Mouse (Mus musculus): ENCODE measurements around the gene Egfem1. TPM values are rescaled to one million over a fixed set of nuclear protein-coding genes. Genes with fewer than 3 reads are reported as not detected.

Gene Egfem1
- total RNA-seq, 2 experiments from 2014 or later: 36.6 to 45.4 TPM

GRCm38 (mm10) chr3:29135176-29136064, 53.6 kb downstream of the Egfem1 start:
- no peak for DNase-seq

DNA sequence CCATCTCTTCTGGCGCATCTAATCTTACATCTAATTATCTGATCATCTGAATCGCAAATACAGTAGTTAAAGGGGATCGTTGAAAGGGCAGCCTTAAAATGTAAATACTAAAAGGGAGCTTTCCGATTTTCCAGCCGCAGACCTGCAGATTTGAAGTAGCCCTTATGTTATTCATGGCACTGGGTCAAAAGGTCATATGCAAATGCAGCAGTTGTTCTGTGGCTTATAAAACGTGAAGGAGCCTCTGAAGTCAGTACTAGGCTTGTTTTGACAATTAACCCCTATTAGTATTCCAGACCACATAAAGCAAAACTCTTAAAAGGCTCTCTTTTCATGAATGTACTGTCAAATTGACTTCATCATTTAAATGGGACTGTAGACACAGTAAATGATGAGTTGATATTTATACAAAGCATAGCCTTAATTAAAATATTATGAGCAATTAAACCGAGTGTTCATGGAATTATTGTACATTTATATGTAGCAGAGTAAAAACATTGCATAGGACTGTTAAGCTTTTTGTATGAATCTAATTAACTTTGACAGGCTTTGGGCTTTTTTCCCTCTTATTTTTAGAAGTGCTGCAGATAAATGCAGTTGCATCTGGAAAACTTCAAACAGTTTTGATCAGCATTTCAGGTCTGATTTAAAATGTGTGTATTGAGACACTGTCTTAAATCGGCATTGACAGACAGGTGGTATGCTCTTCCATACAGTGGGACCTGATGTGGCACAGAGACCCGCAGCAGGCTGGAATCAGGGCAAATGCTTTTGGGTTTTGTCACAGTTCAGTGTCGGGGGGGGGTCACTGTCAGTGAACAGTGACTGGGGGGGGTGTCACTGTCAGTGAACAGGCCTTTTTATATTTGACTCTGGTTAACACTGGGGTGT, 54.5 kb downstream of the Egfem1 start:
- DNase-seq: no peak

DNA sequence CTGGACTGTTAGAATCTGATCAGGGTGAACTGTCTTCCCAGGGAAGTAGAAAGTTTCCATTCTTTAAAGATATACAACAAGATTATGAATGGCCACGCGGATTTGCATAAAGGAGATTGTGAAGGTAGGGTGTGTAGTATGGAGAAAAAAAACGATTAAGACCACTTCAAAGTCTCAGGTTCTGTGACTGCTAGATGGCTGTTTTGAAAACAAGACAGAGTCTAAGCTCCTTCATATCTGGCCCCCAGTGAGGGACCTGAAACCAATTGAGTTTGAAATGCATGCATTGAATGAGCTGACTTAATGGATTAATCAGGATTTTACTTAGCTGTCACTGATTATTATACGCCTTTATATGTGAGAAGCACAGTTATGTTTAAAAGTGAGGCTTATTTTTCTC, 86.6 kb downstream of the Egfem1 start:
- no peak for DNase-seq

DNA sequence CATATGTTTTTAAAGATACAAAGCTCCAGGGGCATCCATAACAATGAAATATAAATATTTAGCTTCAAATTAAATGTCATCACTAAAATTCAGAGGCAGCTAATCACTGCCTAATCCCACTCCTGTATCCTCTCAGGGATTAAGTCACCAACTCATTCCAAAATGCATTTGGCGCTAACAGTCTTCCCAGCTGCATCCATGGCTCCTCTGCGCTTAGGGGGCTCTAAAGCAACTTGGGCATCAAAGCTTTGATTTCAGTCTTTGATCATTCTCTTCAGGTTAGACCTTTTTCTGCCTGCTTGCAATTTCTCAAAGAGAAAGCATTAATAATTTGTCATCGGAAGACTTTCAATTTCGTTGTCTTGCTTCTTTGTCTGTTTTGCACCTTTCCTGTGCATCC, 87.2 kb downstream of the Egfem1 start:
- no peak for DNase-seq

DNA sequence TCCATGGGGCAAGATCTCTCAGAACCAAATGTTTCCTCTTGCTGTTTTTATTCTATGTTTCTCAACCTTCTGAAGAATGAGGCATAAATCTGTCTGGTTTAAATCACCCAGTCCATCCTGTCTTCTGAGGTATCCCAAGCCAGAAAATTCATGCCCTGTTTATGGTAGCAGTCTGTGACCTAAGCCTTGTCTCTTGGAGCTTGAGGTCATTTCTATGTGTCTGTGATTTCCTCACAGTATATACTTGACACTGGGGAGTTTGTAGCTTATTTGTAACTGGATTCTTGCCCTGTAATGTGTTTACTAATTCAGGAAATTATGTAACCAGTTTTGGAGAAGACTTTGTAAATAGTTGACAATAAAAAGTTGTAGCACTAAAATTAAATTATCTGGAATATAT, 95.2 kb downstream of the Egfem1 start:
- no peak for DNase-seq

GRCm38 (mm10) chr3:29182988-29183387, 101.2 kb downstream of the Egfem1 start:
- no peak for DNase-seq

DNA sequence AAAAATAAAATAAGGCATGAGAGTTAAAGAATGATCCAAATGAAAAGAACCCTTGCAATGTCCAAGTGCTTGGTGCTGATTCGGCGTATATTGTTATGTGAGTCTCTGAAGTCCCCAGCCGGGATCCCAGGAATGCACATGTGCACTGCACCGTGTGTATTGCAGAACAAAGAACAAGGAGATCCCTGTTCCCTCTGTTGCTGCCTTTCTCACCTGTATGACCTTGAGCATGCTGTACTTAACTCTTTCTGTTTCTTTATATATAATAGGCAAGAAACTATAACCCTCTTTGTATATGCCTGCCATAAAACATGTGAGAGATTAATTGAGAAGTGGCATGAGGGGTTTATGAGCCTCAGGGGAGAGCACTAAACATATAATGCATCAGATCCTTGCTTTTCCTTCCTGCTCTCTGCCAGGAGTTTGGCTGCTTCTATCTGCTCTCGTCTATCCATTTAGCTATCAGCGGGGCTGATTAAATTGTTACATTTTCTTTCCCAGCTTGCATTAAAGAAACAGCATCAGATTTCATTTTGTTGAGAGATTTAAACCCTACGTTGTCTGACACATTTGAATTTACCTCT, 101.9 kb downstream of the Egfem1 start:
- no peak for DNase-seq

DNA sequence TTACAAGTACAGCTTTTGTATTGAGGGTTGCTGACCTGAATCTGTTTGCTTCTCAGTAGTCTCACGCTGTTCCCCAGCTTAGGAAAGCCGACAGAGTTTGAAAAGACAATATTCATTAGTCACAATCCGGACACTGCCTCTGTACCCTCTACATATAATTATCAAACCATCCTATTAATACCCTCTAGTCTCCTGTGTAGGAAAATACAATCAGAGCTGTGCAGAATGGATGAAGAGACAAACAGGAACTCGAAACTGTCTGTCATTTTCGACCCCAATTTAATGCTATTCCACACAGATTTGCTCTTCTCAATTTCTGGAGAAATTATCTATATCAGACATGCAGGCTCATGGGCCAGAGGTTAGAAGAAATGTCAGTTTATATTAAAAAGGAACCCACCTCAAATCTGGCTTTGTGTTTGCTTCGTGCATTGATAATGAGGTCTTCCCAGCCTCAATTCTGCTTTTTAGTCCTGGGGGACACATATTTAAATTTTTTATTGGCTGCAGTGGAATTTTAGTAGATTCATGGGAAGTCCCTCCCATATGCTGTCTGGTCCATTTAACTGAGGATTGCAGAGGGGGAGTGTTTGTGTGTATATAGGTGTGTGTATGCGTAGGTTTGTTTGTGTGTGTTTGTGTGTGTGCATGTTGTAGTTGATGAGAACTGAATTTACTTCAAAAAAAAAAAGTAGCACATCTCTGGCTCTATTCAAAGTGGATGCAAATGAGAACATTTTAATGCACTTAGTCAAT, 102.8 kb downstream of the Egfem1 start:
- no peak for DNase-seq

- no peak for DNase-seq
Measured at GRCm38 (mm10) chr3:29190263-29190662, 108.4 kb downstream of the Egfem1 start.

- DNase-seq: no peak
Measured at GRCm38 (mm10) chr3:29197727-29198512, 116.1 kb downstream of the Egfem1 start.

DNA sequence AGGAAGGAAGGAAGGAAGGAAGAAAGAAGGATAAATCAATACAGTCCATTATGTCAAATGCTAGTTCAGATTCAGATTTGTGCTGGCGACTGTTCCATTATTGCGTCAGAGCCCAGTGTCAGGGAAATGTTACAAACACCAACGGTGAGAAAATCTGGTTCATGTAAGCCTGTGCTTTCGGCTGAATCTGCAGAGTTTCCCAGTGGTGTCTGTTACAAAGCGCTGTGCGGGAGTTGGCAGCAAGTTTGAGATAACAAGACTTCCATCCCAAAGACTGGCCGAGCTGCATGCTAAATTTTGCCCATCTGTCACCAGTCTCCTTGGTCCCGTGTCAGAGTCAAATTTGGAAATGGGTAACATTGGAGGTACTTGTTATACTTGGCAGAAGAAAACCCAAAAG, 118.8 kb downstream of the Egfem1 start:
- peak in 1 of 2 experiments; percentile 8 for DNase-seq

DNA sequence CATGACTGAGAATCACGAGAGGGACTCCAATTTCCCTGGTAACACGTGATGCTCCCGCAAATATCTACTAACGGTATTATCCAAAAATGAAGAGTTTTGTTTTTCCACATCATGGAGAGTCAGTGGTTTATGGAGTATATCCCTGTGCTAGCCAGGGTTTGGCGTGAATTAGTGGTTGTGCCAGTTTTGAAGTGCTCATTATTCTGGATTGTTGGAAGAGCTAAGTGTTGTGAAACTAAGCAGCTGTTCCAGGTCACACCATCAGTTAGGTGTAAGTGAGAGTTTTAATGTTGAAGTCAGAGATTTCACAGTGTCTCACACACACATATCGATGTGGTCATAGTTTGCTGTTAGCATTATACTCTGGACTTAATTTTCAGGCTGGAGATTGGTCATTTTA, 120.7 kb downstream of the Egfem1 start:
- no peak for DNase-seq

DNA sequence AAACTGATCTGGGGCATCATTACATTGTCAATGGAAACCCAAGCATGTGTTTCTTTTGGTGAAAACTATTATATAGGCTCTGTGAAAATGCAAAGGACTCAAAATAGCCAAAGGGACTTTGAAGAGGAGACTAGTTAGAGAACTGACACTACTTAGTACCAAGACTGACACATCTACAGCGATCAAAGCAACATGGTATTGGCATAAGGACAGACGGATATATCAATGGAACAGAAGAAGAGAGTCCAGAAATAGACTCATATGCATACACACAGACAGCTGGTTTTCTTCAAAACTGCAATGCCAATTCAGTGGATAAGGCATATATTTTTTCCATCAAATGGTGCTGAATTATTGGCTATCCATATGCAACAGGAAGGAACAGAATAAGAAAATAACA, 140.6 kb downstream of the Egfem1 start:
- no peak for DNase-seq

DNA sequence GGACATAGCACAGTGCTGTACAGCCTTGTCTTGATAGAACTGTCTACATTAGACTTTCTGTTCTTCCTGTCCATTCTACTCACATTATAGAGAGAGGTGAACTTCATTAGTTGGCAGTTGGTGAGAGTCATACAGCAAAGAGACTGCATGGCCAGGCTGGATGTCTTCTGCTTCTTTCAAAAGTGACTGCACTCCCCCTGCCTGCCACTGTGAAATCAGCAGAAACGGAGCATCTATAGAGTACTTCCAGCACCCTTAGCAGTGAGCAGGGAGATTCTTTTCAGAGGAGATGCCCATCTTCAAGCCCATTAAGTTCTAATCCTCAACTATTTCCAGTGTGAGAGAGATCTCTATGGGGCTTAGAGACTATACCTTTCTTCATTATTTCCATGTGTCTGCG, 147.9 kb downstream of the Egfem1 start:
- no peak for DNase-seq

GRCm38 (mm10) chr3:29235477-29235876, 153.7 kb downstream of the Egfem1 start:
- DNase-seq: no peak

- DNase-seq: no peak
Measured at GRCm38 (mm10) chr3:29236517-29236916, 154.7 kb downstream of the Egfem1 start.

DNA sequence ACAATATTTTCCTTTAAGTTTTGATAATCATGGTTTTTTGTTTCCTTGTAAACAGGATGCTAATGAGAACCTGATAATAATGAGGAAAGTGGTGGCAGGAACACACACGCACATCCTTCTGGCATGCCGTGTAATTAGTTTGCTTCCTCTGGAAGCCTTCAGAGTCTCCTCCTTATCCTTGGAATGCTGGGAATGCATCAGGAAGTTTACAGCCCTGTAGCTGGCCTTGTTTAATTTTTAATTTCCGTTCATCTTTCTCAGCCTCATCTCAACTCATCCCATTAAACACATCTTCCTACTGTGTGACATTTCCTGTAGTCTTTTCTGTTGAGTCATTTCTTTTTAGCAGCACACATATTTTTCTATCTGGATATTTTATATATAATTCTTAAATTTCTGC, 161.8 kb downstream of the Egfem1 start:
- no peak for DNase-seq

DNA sequence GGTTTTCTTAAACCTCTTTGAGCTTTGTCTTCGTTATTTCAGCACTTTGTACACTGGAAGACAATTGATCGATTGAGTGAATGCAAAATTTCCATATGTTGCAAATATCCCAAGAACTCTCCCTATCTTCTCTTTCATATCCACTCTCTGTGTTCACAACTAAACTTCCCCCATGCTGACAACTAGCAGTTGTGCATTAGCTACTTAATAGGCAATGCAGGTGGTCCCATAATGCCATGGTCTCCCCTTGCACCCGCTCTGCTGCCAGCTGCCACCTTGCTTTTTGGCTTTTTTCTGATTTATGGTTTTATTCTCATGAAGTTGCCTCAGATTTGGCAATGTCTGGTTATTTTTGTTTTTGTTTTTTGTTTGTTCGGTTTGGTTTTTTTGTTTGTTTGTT, 209.8 kb downstream of the Egfem1 start:
- no peak for DNase-seq

DNA sequence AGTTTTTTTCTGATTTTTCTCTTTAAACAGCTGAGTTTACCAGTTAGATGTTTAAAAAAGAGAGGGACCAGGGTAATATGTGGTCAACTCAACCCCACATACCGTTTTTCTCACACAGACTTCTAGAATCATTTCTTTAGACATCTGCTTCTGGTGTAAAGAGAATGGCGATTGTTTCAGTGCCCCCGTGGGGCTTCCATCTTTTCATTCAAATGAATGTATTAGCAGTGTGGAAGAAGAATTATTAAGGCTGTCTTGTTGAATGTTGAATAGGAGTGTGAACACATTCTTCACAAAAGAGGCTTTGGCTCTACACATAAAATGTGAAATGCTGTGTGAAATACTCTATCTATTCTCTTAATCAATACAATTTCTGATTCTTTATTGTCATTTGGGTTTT, 210.4 kb downstream of the Egfem1 start:
- no peak for DNase-seq

GRCm38 (mm10) chr3:29293230-29293629, 211.4 kb downstream of the Egfem1 start:
- DNase-seq: no peak

DNA sequence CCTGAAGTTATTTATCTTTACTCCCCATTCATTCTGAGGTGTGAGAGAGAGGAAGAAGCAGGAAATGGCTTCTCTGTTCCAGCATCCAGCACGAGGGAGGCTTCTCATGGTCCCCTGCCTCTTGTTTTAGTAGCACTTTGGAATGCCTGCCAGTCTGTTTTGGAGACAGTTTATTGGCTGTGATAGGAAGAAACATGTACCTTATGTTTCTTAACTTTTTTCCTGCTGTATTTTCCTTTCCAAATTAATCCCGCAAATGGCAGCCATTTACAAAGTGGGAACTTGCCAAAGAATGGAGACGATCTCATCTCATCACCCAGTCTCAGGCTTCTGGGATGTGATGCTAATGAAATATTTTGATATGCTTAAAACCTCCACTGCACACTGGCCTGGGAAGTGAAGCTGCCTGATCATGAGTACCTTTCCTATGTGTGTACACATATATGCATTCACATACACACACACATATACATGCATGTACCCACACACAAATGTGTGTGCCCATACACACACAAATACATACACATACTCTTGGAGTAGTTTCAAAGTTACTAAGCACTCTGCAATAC, 260.5 kb downstream of the Egfem1 start:
- DNase-seq: no peak

All from layer of hippocampus, postnatal 36 days (tissue).